Mouse (Mus musculus) embryo, embryonic 10 days (tissue): ENCODE data around the gene Psg29.

Source experiments
- DNase-seq: peaks from one replicate; pipeline ENCODE4 v3.0.0-alpha.2; 2015; ENCODE audit warnings: low spot score

Psg29 gene

DNA sequence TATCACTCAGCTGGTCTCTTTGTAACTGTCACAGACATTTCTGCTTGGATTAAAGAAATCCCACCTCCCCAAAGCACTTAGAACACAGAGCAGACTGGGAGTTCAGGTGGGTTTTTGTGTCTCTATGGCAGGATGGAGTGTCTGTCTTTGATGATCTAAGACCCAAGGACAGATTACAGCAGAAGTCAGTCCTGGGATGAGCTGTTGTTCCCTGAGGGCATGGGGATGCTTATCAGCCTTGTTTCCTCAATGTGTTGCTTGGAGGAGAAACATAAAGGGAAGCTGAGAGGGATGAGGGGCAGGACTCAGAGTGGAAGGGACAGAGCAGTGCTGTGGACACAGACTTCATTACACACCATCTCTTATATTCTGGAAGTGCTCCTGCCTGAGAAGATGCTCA, at the start of gene Psg29:
Gene Psg29, plus strand, starts transcription at position 301 of the 400 bp plus-strand sequence.
- no peak for DNase-seq

DNA sequence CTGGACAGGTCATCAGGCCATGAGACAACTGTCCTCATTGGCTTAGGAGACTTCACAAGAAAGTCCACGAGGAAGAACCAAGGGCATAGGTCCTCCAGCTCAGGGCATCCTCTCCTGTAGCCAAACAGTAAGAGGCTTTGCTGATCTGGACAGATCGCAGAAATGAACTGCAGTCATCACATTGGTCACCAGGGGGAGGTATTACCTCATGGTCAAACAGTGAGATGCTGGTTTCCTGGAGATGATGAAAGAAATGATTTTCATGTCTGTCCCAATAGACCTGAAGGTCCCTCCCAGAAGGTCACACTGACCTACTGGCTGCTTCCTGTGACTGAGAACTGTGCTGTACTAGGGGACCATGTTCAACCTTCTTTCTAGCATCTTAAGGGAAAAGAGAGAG, 47.6 kb upstream of the Psg29 start:
- DNase-seq, result peak; percentile 19

DNA sequence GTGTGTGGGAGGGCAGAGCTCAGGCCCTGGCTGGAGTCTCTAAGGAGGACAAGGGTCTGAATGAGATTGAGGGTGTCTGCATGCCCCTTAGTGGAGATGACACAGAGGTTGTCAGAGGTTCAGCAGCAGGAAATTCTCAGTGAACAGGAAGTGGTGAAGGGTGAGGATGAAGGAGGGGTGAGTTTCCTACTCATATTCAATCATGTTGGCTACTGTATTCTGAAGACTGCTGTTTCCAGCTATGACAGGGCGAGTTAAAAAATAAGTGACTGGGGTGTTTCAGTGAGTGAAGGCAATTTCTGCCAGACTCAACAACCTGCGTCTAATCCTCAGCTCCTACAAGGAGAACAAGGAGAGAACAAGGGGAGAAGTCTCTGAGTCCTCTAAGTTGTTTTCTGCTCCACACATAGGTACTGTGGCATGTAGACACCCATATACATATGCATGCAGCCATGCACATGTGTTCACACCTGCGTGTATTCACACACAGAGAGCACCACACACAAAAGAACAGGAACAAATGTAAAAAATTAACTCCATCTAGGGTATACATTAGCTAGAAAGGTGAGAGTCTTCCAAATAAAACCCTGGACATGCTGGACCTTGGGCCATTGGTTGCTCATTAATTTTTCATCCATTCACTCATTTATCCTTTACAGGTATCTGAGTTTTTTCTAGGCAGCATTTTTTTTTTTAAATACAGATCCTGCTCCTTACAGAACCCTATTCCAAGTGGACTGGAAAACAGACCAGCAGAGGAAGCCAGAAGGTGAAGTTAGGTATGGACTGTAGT, 46.2 kb upstream of the Psg29 start:
- no peak for DNase-seq

DNA sequence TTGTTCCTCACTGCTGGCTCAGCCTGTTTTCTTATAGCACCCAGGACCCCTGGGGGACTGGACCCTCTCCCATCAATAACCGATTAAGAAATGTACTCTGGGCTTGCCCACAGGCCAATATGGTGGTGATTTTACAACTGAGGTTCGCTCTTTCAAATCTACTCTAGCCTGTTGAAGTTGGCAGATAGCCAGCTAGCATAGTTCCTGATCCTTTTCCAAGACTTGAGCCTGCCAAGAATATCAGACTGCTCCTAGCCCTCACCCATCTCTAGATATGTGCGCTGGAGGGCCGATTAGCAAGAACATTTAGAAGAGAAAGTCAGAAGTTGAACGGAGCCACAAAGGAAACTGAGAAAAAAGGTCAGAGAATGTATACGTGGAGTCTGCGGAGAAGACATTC, 44.3 kb upstream of the Psg29 start:
- DNase-seq, result no peak

DNA sequence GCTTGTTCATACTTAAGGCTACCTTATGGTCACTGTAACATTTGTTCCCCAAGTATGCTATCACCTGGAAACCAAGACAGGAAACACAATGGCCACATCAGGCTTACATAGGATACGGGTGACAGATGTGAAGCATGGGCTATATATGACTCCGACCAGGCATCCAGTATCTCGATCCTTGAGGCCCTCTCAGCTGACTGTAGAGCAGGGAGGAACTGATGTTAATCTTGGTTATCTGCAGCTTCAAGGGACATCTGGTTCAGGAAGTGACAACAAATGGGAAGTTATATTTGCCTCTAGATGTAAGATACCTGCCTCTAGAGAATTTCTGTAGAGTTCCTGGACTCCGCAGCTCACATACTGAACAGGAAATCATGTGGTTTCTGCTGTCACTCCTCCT, 31.4 kb upstream of the Psg29 start:
- DNase-seq, result no peak

DNA sequence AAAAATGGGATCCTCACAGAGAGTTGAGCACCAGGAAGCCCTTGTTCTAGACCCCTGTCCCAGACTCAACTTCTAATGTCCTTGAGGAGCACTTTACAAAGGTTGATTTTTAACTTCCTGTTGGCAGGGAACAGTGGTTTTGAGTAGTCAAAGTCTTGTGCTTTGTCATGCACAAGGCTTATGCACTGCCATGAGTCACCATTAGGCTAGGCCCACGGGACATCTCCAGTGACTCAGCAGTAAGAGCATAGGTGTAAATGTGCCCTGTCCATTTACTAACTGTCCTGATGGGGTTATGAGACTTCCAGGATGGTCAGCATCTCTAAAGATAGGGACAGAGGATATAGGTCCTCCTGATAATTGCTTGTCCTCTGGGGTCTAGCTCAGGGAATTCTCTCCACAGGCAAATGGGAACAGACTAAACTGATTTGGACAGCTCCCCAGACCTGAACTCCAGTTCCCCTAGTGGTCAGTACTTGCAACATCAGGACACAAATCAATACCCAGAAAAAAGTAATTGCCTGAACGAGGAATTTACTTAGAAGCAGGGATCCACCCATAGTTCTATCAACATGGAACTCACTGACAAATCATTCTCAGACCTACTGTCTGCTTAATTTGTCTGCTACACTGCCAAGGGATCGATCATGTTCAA, 2.4 kb downstream of the Psg29 start:
- no peak for DNase-seq
